Mouse (Mus musculus): ENCODE results near the gene Prdm1. TPM values are rescaled to one million over a fixed set of nuclear protein-coding genes. Genes with fewer than 3 reads are reported as not detected.

Prdm1 gene
- 0.60 and 0.77 TPM in 2 replicates for polyA plus RNA-seq (2015; fragmentation: Nextera tagmentation; extraction: Ambion mirVana)

GRCm38 (mm10) chr10:44528291-44529082, at the start of gene Prdm1:
Gene Prdm1, minus strand, starts transcription at chr10:44528501.

